Mouse (Mus musculus) heart, adult 10 weeks (tissue): ENCODE data around the gene Gm8024. TPM values are rescaled to one million over a fixed set of nuclear protein-coding genes. Genes with fewer than 3 reads are reported as not detected.

ENCODE experiments used
- polyA plus RNA-seq: library from polyadenylated mRNA; stranded (reverse); fragments of 350-450 nt; fragmentation: Illumina TruSeq; extraction: RNeasy Lipid Tissue Mini Kit (QIAGEN cat#74804); gene quantifications from one replicate; pipeline ENCODE4 v1.2.3, GENCODE M21; 2014; ENCODE audit warnings: low read depth, low replicate concordance

Gene Gm8024
- polyA plus RNA-seq: not detected

GRCm38 (mm10) chr14:42524182-42524581 is at the start of gene Gm8024:
TSS of gene Gm8024 (minus strand) at chr14:42524282.

GRCm38 (mm10) chr14:42502249-42502648 is 21.8 kb downstream of the Gm8024 start, which contains the start of gene Gm8020:
TSS of gene Gm8020 (minus strand) at chr14:42502349.

Other genes starting within 250 kb of the Gm8024 start
- not detected for gene Gm9611, start 226.9 kb downstream of the Gm8024 start, polyA plus RNA-seq
- gene Gm7995, start 214.1 kb downstream of the Gm8024 start, polyA plus RNA-seq: not detected
- gene Gm8005, start 84.6 kb downstream of the Gm8024 start, polyA plus RNA-seq: not detected
- gene Gm8011, start 60.4 kb downstream of the Gm8024 start, polyA plus RNA-seq: not detected
- gene Gm8020, start 21.9 kb downstream of the Gm8024 start, polyA plus RNA-seq: not detected
- not detected for gene Gm17124, start 75.6 kb upstream of the Gm8024 start, polyA plus RNA-seq
- gene Gm3633, start 117.6 kb upstream of the Gm8024 start, polyA plus RNA-seq: not detected
- not detected for gene Gm10378, start 131.7 kb upstream of the Gm8024 start, polyA plus RNA-seq
- gene Gm3015, start 244.5 kb upstream of the Gm8024 start, polyA plus RNA-seq: not detected